Mouse (Mus musculus) embryo, embryonic 10 days (tissue): ENCODE results near the gene Ankrd11.

Source experiments
- DNase-seq: peaks from one replicate; pipeline ENCODE4 v3.0.0-alpha.2; 2015; ENCODE audit warnings: low spot score

Ankrd11 gene

DNA sequence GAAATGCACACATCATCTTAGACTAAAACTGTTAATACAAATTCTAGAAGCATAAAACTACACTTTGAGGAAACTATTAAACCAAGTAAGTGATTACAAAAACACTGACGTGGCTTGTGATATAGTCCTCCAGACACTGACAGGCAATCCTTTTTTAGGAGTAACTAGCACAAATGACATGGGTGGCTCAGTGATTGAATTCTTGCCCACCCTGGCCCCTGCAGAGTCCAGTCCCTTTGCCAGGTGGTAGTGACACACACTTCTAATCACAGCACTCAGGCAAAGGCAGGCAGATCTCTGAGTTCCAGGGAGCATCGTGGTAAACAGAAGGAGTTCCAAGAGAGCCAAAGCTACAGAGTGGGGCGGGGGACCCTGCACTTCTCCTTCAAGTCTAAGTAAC is 36.7 kb downstream of the Ankrd11 start:
- no peak for DNase-seq

DNA sequence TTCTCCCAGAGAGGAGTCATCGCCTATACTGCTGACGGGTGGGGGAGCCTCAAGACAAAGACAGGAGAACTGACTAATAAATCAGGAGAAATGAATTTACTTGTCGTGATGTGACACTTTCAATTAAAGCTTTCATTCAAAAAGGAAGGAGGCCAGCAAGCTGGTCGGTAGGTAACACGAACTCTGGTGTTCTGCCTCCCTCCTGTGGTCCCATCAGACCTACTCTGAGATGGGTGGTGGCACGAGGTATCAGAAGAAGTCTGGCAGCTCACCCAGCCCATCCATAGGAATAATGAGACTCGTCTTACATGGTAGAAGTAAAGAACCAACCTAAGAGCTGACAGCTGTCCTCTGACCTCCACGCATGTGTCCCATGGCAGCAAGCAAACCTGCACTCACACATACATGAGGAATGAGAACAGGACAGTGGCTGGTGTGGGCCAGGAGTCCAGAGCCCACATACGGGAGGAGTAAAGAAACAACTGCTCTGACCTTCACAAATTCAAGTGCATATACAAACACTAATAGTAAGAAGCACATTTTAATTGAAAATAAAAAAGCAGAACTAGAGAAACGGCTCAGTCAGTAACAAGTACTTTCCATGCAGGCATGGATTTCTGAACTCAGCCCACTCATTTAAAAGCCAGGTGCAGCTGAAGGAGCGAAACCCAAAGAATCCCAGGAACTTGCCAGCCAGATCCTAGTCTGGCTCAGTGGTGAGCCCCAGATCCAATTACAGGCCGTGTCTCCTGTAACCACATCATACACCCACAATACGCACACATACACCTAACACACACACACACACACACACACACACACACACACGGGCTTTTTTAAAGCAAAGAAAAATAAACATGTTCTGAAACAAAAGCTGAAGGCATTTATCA is 37.8 kb downstream of the Ankrd11 start:
- no peak for DNase-seq

DNA sequence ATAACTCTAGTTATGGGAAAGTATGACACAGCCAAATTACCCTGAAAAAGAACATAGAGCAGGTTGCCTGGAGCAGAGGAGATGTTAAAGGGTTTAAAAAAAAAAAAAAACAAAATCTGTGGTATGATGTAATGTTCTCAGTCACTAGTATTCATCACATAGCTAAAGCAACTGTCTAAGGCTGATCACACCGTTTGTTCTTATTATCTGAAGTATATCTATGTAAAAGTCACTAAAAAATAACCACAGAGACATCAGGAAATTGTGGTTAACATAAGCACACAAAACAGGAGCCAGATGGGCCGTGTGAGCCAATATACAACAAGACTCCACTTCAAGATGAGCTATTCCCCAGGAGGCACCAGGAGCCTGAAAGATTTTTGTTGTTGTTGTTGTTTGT is 41.8 kb downstream of the Ankrd11 start:
- no peak for DNase-seq

DNA sequence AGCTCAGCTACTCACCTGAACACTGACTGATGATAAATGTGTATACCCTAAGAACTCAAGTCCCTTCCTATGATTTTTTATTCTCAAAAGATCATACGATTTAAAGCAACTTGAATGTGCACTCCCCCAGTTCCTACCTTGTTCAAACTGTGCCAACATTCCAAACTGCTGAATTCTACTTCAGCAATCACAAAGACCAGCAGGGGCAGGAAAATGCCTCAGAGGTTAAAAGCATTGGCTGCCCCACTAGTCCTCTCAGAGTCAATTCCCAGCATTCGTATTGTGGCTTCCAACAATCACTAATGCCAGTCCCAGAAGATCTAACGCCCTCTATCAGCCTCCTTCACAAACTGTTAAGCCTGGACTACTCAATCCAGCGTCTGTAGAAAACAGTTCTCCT is 44.1 kb downstream of the Ankrd11 start:
- DNase-seq, result no peak

DNA sequence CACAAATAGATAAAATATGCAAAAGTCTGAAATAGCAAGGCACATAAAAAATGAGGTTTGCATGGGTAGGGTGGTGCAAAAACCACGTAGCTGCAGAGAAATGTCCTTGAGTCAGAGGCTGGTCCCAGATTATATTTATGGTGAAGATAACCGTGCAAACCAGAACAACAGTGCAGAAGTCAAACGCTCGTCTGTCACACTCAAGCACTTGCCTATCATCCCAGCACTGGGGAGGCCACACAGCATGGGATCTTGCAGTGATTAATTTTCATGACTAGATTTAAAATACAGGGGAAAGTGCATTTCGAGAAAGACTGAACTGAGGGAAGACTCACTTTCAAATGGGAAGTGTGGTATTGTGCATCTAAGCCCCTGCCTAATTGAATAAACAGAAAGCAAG is 48.3 kb downstream of the Ankrd11 start:
- DNase-seq, result no peak

DNA sequence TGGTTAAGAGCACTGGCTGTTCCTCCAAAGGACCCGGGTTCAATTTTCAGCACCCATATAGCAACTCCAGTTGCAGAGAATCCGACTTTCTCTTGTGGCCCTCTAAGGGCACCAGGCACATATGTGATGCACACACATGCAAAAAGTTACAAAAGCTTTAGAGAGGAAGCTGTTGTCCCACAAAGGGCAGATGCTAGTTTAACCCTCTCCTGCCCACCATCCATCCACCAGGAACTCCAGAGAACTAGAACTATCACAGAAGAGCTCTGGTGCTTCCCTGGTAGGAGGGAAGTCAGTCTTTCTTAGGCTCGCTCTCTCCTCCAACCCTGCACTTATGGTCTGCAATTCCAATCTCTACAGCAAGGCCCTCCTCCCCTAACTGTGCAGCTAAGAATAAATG is 49.0 kb downstream of the Ankrd11 start:
- no peak for DNase-seq

DNA sequence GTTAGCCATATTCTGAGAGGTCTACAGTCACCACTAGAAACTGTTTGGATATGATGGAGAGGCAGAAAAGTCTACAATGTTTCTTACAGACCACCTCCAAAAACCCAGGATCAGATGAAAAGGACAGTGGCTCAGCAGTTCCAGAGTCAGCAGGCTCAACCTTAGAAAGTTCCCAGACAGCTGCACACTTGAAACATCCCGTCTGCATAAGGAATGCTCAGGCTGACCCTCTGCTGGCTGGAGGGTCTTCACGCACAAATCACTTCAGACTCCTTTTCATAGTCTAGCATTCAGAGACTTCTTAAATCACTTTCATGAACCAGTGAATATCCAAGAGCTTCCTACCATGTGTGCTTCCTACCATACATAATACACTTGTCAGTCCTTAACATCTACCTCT is 49.8 kb downstream of the Ankrd11 start:
- DNase-seq, result no peak

DNA sequence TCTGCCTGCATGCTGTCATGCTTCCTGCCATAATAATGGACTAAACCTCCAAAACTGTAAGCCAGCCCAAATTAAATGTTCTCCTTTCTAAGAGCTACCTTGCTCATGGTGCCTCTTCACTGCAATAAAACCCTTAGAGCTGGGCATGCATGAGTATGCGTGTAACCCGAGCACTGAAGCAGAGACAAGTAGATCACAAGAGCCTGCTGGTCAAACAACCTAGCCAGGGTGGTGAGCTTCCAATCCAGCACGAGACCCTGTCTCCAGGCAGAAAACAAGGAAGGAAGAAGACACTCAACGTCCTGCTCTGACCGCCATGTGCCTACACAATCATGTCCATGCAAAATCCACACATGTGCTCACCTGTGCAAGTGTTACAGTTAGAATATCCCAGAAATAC is 50.7 kb downstream of the Ankrd11 start:
- DNase-seq, result no peak

DNA sequence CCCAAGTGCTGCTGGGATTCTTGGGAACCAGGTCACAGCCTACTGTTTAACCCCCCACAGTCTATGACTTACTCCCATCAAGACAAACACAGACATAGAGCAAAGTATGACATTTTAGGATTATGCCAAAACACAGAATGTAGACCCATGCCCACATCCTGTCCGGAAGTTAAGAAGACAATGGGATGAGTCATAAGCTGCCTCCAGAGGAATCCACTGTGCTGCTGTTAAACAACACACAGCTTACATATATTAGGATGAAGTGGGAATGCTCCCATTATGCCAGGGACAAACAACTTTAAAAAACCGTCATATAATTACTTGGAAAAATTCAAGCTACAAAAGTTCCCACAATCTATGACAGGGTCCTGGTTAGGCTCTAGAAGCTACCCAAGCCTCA is 52.1 kb downstream of the Ankrd11 start:
- no peak for DNase-seq

DNA sequence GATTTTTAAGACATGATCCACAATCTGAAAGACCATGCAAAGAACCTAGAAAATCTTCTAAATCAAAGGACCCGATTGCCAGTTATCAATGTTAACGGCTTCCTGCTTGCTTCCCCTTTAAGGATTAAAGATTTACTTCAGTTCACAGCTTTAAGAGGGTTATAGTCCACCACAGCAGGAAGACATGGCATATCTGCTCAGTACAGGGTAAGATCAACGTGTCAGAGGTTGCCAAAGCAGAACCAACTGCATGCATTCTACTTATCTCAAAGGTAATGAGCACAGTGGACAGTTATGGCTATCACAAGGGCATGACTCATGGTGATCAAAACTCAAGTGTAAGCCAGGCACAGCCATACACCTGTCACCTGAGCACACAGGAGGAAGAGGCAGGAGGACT is 53.1 kb downstream of the Ankrd11 start:
- DNase-seq, result no peak

DNA sequence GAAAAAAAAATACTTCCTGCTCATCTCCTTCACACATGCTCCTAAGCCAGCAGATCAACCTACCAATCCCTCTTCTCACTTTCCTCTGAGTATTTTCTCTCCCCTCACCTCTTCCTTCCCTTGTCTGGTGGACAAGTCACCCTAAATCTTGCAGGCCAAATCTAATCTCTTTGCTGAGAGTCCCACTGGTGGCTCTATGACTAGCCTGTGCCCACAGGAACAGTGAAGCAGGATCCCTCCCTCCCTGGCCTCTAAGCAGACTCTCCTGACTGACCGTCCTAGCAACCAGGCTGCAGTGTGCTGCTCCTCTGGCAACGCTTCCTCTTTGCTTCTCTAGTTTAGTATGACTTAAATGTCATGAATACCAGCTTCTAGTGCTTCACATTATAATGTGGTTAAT is 54.8 kb downstream of the Ankrd11 start:
- no peak for DNase-seq

DNA sequence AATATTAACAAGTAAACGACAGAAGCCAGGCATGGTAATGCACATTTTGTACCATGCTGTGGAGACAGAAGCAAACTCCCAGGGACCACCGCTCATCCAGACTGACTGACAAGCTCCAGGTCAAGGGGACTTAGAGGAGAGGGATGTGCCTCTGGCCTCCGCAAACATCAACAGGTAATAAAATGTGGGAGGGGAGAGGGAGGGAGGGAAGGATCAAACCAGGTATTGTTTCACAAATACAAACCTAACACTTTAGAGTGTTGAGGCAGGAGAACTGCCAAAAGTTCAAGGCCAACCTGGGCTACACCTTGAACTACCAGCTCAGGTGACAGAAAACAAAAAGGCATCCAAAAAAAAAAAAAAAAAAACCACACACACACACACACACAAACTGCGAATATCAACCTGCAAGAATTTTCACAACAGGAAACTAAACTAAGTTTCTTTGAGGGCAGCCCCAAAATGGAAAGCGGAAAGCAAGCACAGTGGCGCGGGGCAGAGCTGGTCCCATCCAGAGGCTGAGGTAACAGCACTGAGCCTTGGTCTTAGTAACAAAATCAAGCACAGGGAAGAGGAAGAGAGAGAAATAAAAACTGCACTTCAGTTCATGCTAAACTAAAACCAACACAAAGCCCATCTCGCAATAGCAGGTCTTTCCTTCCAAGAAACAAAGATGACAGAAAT is 55.4 kb downstream of the Ankrd11 start:
- DNase-seq, result no peak

DNA sequence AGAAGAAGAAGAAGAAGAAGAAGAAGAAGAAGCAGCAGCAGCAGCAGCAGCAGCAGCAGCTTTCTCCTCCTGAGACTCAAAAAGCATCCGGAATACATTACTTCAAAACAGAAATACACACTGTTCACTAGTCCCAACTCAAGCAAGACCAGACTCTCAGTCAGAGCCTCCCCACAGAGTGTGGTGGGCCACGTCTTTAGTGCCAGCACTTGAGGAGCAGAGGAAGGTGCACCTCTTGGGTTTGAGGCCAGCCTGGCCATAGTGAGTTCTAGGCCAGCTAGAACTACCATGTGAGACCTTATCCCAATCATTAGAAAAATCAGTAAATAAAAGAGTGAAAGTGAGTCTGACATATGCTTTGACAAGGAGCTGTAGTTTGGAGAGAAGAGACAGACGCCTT is 57.9 kb downstream of the Ankrd11 start:
- no peak for DNase-seq

DNA sequence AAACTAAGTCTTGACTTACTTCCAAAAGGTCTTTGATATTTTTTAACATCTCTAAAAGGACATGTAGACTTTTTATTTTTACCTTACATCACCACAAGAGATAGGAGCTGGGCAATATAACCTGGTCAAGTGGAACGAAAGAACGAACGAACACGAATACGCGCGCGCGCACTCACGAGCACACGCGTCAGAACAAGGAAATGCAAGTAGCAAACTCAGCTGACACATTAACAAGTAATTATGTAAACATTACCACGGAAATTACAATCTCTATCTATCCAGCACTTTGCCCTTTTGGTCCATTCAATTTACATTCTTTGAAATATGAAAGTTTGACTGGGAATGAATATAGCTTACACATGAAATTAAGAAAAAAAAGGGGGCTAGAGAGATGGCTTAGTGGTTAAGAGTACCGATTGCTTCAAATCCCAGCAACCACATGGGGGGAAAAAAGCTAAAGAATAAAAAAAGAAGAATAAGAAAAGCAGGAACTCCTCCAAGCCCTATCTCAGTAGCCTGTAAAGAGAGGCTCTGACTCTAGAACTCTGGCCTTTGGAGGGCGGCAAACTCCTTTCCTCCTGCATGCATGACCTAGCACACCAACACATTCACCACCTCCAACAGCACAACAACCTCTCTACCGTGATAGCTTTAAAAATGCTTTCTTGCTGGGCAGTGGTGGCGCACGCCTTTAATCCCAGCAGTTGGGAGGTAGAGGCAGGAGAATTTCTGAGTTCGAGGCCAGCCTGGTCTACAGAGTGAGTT is 58.7 kb downstream of the Ankrd11 start:
- DNase-seq, result no peak

DNA sequence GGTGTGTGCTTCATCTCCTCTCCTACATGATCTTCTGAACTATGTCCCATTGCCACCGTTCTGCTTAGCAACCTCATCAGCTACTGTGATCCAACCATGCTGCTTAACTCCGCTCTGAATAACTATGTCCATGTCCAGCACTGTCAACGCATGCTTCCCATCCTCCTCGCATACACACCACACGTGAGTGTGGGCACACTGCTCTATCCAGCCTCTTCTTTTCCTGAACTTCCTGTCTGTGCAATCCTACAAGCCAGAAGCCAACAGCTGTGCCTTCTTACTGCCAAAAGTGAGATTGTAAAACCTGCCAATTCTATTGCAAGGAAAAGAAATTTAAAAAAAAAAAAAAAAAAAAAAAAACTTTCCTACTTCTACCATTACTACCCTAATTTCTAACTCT is 60.4 kb downstream of the Ankrd11 start:
- DNase-seq, result no peak

DNA sequence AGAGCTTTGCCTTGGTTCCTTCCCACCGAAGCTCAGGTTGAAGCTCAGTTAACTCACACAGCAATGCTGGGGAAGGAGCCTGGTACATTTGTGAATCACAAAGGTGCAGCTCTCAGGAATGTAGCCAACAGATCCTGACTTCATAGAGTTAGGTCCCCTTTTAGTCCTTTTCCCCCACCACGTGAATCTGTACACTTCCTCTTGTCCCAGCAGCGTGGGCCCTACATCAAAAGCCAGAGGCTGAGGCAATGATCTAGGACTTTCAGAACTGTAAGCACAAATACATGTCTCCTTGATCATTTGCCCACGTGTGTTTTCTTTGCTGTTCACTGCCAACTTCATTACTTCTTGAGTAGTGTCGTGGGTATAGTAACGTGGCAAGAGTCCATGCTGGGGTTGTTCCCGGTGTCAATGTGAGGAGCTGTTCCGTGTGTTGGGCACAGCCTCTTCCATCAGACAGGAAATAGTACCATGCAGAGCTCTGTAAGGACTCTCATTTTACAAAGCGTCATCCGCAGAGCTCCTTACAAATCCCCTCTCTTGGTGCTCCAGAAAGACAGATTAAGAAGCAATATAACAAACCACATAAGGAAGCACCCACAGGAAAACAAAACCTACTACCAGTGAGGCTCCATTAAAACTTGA is 62.1 kb downstream of the Ankrd11 start:
- no peak for DNase-seq

DNA sequence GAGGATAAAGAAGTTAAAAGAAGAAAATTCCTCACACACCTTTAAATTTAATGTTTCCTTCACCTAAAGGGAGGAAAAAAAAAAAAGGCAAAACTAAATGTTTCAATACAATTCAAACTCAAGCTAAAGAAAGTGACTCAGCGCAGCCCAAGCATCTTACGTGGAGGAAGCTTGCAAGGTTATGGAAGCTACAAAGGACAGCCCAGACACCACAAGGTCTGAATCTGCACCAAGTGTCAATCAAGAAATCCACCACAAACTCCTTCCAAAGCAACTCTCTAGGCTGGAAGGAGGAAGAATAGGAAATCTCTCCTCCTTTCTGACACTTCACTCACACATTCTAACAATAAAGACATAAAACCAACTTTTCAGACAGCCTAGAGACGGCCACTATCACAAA is 62.7 kb downstream of the Ankrd11 start:
- no peak for DNase-seq

DNA sequence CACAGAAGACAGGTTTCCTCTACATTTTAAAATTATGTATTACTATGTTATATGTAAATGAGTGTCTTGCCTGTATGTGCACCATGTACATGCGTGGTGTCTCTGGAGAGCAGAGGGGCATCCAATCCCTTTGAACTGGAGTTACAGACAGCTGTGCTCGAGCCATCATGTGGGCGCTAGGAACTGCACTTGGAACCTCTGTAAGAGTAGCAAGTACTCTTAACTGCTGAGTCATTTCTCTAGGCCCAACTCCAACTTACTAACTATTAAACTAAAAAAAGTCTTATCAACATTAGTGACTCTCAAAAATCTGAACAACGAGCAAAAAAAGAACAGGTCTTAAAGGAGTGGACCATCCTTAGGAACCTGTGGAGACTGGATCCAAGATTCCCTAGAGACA is 66.0 kb downstream of the Ankrd11 start:
- DNase-seq, result no peak

DNA sequence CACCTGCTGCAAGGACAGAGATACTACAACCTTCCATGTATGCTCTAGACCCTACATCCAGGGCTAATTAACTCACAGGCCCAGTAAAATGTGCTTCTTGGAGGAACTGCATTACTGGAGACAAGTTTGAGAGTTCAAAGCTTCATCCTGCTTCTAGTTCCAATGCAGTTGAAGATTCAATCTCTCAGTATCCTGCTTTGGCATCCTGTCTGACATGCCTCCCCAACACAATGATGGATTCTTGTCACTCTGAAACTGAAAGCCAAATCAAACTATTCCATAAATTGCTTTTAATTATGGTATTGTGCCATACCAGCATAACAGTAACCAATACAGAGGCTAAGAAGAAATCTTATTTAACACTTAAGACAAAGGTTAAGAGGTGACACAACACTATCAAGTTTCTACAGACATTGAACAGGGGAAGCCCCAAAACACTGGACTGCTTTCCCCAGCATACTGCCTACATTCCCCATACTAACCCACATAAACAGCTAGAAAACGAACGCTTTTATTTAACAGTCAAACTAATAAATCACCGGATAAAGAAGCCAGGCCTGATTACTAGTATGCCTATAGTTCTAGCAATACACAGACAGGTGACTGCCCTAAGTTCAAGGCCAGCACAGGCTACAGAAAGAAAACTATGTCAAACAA is 72.0 kb downstream of the Ankrd11 start:
- no peak for DNase-seq

DNA sequence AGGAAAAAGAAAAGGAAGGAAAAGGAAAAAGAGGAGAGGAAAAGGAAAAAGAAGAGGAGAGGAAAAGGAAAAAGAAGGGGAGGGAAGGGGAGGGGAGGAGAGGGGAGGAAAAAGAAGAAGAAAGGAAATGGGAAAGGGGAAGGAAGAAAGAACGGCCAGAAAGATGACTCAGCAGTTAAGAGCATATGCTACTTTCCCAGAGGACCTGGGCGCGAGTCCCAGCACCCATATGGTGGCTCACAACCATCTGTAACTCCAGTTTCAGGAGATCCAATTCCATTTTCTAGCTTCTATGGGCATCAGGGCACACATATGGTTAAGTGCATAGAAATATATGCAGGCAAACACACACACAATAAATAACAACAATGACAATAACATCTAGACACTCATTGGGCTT is 73.9 kb downstream of the Ankrd11 start:
- no peak for DNase-seq

DNA sequence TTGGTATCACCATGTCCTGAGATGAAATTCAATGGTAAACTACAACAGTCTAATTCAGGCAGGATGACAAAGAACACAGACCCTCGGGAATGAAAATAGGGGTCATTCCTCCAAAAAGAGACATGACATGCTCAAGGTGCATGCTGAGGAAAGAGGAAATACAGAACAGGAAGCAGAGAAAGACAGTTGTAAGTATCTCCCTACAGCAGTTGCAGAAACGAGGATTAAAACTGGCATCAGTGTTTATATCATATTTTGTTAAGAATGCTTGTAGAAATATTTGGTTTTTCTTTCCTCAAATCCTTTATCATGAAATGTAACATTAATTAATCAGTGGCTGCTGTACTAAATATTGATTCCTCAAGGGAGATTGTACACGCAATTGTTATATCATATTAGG is 75.4 kb downstream of the Ankrd11 start:
- DNase-seq, result no peak

DNA sequence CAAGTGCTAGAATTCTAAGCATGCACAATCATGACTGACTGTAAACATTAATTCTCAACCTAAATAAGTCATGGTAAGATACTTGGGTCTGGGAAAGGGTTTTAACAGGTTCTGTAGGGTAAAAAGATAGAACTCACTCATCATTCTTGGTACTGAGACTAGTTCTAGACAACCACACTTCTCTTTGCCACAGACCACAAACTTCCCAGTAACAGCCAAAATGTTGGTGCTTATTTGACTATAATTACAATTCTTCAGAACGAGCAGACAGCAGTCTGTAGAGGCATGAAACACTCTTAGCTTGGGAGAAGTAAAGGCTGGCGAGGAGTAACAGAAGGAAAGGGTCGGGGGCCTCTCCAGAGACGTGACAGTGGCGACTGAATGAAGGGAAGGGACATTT is 80.0 kb downstream of the Ankrd11 start:
- no peak for DNase-seq
